Mouse (Mus musculus) heart, postnatal 0 days (tissue): ENCODE measurements around the gene Rcan1.

Experiments
- CTCF ChIP-seq: IDR thresholded peaks from 2 replicates; pipeline ENCODE4 v1.5.1; 2016; ENCODE audit warnings: antibody characterized with exemption, control low read depth, low read depth
- EP300 ChIP-seq: IDR thresholded peaks from 2 replicates; pipeline ENCODE4 v1.6.1; 2016; ENCODE audit warnings: antibody characterized with exemption, low read depth

DNA sequence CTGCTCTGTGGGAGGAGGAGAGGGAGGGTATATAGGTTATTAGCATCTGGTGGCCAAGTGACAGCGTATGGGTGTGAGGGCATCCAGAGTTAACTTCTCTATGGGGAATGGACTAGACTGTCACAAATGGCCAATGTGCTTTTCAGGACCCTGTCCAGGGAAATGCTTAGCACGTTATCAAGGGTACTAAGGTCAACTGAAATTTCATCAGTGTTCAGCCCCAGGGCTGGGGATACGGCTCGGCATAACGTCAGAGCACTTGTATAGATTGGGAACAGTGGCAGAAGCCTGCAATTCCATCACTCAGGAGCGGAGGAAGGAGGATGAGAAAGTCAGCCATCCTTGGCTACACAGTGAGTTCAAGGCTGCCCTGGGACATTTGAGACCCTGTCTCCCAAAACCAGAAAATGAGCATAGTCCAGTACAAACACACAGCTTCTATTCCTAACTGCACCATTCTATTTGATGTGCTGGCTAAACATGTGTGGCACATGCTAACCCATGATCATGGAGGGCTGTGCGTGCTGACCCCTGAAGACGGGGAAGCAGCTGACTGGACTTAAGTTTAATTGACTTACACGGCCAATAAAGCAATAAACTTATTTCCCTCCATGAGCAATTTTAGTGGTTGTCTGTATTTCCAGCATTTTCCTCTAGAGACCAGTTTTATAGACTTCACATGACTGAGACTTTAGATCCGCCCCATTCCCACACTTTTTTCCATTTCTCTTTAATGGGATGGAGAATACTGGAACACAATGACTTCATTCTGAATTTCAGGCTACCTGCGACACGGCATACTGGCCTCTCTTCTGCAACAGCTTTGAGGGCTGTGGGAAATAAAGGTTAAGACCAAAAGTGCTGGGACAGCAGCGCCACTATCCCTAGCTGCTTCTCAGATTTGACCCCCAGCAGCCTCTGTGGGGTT is 48.0 kb downstream of the Rcan1 start:
- TF ChIP-seq CTCF (no peak), EP300 (no peak)
